Mouse (Mus musculus): ENCODE measurements around the gene Zfp418. TPM values are rescaled to one million over a fixed set of nuclear protein-coding genes. Genes with fewer than 3 reads are reported as not detected.
"Not testable (repeated sequence)": the region's sequence is repeated elsewhere in the genome, so short reads cannot be mapped to it uniquely, and the experiment has no call there.

Gene Zfp418
- 1 to 10 TPM; 5.7 to 7.9 TPM for total RNA-seq (2021)

GRCm38 (mm10) chr7:7171227-7172147 is at the start of gene Zfp418:
Gene Zfp418, plus strand, starts transcription at chr7:7171330.
- intact Hi-C loops (cut with DNase I), result loop anchor here (1.0 to 10.0 kb wide), 2 partner anchors 50 to 587 kb away; partner anchors contain the start of gene Zfp954
- DNase-seq (ENCODE audit: low spot score in 2 of 2), result peak; percentile 67 to 90

- intact Hi-C loops (cut with DNase I), result loop anchor here (1.0 to 5.0 kb wide), 5 partner anchors 15 to 176 kb away; partner anchors contain the start of genes Gm45844, Zfp418 and Zfp773
These were observed 49.5 kb upstream of the Zfp418 start for GRCm38 (mm10) chr7:7121602-7121980.

GRCm38 (mm10) chr7:7130491-7131124 is 40.5 kb upstream of the Zfp418 start:
- intact Hi-C loops (cut with DNase I); DNase-seq (ENCODE audit: low spot score in 2 of 2): not testable (repeated sequence)

More at GRCm38 (mm10) chr7:7121602-7121980, 49.5 kb upstream of the Zfp418 start:
- no peak for DNase-seq (ENCODE audit: low spot score in 2 of 2)

- intact Hi-C loops (cut with DNase I), result no loop called here
- no peak for DNase-seq (ENCODE audit: low spot score in 2 of 2)
These were observed 38.4 kb upstream of the Zfp418 start for GRCm38 (mm10) chr7:7132751-7133150.

- DNase-seq (ENCODE audit: low spot score in 2 of 2), result peak; percentile 63 to 70
- intact Hi-C loops (cut with DNase I), result loop anchor here (1.0 kb wide), 2 partner anchors 15 to 142 kb away; partner anchors contain the start of genes Gm45844 and Zfp954
These were observed 34.7 kb upstream of the Zfp418 start, which contains the start of gene Zfp773 for GRCm38 (mm10) chr7:7136379-7136866. Gene Zfp773, minus strand, starts transcription at chr7:7136755.

GRCm38 (mm10) chr7:7144215-7144614 is 26.9 kb upstream of the Zfp418 start:
- intact Hi-C loops (cut with DNase I), result no loop called here
- DNase-seq (ENCODE audit: low spot score in 2 of 2), result no peak

- intact Hi-C loops (cut with DNase I), result no loop called here
- DNase-seq (ENCODE audit: low spot score in 2 of 2), result no peak
These were observed 25.0 kb upstream of the Zfp418 start for GRCm38 (mm10) chr7:7145991-7146608.

- DNase-seq (ENCODE audit: low spot score in 2 of 2), result no peak
- intact Hi-C loops (cut with DNase I), result loop anchor here (5.0 to 10.0 kb wide), 2 partner anchors 64 to 241 kb away; partner anchors contain the start of gene Zfp954
These were observed 14.8 kb downstream of the Zfp418 start for GRCm38 (mm10) chr7:7185897-7186296.

- intact Hi-C loops (cut with DNase I), result loop anchor here (5.0 to 10.0 kb wide), 2 partner anchors 65 to 243 kb away; partner anchors contain the start of gene Zfp954
- DNase-seq (ENCODE audit: low spot score in 2 of 2), result no peak
These were observed 16.5 kb downstream of the Zfp418 start for GRCm38 (mm10) chr7:7187417-7188190.

- intact Hi-C loops (cut with DNase I), result loop anchor here (5.0 to 10.0 kb wide), 2 partner anchors 66 to 244 kb away; partner anchors contain the start of gene Zfp954
These were observed 17.2 kb downstream of the Zfp418 start for GRCm38 (mm10) chr7:7188191-7188942.

GRCm38 (mm10) chr7:7209313-7210151 is 38.4 kb downstream of the Zfp418 start, which contains the start of gene Zfp772:
Gene Zfp772, minus strand, starts transcription at chr7:7209998.
- intact Hi-C loops (cut with DNase I), result not testable (repeated sequence)
- DNase-seq (ENCODE audit: low spot score in 2 of 2), result peak; percentile 33 to 69

More at GRCm38 (mm10) chr7:7188191-7188942, 17.2 kb downstream of the Zfp418 start:
- DNase-seq (ENCODE audit: low spot score in 2 of 2), result peak; percentile 79 to 86

Other genes with a start within 250 kb of the Zfp418 start
- not detected for gene Aurkc, start 176.0 kb upstream of the Zfp418 start, total RNA-seq (2021)
- gene Zfp954, start 49.8 kb upstream of the Zfp418 start, total RNA-seq (2021), result 10 to 100 TPM; 12.2 to 13.8 TPM
- 1 to 10 TPM; 2.0 to 2.3 TPM for gene Zfp773, start 34.6 kb upstream of the Zfp418 start, total RNA-seq (2021)
- 1 to 10 TPM; 8.5 to 8.9 TPM for gene Zfp772, start 38.7 kb downstream of the Zfp418 start, total RNA-seq (2021)
- 1 to 10 TPM; 1.4 to 2.4 TPM for gene Vmn2r29, start 76.0 kb downstream of the Zfp418 start, total RNA-seq (2021)
- 10 to 100 TPM in 1 of 2 experiments, 1 to 10 TPM in 1; 9.5 to 10.4 TPM for gene Gm45844, start 107.0 kb downstream of the Zfp418 start, total RNA-seq (2021)
- gene Clcn4, start 129.5 kb downstream of the Zfp418 start, total RNA-seq (2021), result 100 to 1,000 TPM; 138 to 141 TPM
- not detected for gene Vmn2r30, start 166.3 kb downstream of the Zfp418 start, total RNA-seq (2021)
- not detected for gene Gm45783, start 203.2 kb downstream of the Zfp418 start, total RNA-seq (2021)
- not detected for gene Vmn2r31, start 228.4 kb downstream of the Zfp418 start, total RNA-seq (2021)

Measured in left cerebral cortex, postnatal 25 days (tissue).